Comparison of ENCODE assay signal across 7 mouse cellular contexts in the genomic region with DNA sequence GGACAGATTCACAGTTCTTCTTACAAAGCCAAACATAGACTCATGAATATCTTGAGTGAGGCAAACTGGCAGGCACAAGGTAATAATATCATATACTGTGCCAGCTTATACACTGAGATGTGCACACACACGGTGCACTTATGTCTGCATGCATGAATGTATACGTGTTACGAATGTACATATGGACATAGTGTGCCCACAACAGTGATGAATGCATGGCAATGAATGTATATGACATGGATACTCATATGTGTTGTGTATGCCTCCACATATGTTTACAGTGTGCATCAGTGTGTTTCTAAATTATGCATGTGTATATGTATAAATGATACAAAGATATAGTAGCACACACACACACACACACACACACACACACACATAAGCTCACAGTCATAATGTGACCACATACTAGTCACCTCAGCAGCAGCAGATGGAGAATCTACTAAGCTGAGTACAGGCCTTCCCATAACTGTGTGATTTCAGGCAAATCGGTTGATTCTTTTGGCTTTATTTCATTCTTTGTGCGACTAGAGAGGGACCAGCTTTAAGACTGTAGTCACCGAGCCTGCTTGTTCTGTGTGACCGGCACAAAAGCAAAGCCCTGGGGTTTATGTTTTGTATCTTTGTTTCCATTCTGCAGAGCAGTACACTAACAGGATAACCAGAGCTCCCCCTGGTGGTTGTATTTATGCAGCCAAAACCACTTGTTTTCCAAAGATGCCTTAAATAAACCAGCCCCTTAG.
DNase-seq lines count a peak whose midpoint lies in the region; ATAC-seq and TF ChIP-seq lines count a peak whose summit lies in the region.

No protein-coding gene starts in this region.

- peak; percentile 88 for ATAC-seq in hindbrain, embryonic 15.5 days (ENCODE audit: low FRiP score, low read depth)

- H3K4me3 ChIP-seq in gastrocnemius, adult 2 months = no peak overlapping the region
- no peak overlapping the region for H3K4me3 ChIP-seq in hindbrain, embryonic 15.5 days

- 0 out of 2 replicates have a peak, but pooled peaks cover 5% of the 10 kb centered on the region for H3K27me3 ChIP-seq in hindbrain, embryonic 15.5 days

- intact Hi-C loops in gastrocnemius, adult 2 months (cut with DNase I) = loop anchor here (1.0 to 5.0 kb wide), 3 partner anchors 266 to 474 kb away; no protein-coding TSS in a partner anchor

- H3K9me3 ChIP-seq in hindbrain, embryonic 15.5 days = no peaks in the 10 kb centered on the region

- H3K27ac ChIP-seq in gastrocnemius, adult 2 months = peak overlapping the region; percentile 43; the same call in 1 of the 2 replicates
- peak overlapping the region; percentile 17 for H3K27ac ChIP-seq in hindbrain, embryonic 15.5 days (replicated peaks)

- H3K4me2 ChIP-seq in hindbrain, embryonic 15.5 days = 0 out of 2 replicates have a peak overlapping the region, but pooled peaks have one; percentile 11

- WGBS in hindbrain, embryonic 15.5 days = 42% methylated on average over 7 of the region's 7 CpGs

- no peak overlapping the region for H3K9ac ChIP-seq in hindbrain, embryonic 15.5 days

- H3K36me3 ChIP-seq in hindbrain, embryonic 15.5 days = no peaks in the 10 kb centered on the region

- H3K4me1 ChIP-seq in hindbrain, embryonic 15.5 days (replicated peaks) = 0 out of 2 replicates have a peak, but pooled peaks cover 2% of the 10 kb centered on the region

- peak; percentile 88 for TF ChIP-seq CTCF in gastrocnemius, adult 2 months (IDR thresholded peaks at IDR 0.05)

- peak; percentile 44 to 52 for DNase-seq in adrenal gland, adult 18-20 months (ENCODE audit: low spot score in 2 of 2)
- peak; percentile 88 to 93 for DNase-seq in cerebellum, postnatal 10 days
- DNase-seq in gastrocnemius, adult 2 months = peak; percentile 55
- peak; percentile 65 to 82 for DNase-seq in layer of hippocampus, postnatal 25 days (ENCODE audit: extremely low spot score in 1 of 2, low spot score in 1 of 2)
- peak; percentile 50 for DNase-seq in lung, postnatal 25 days (ENCODE audit: low spot score)
- peak; percentile 32 for DNase-seq in right cerebral cortex, postnatal 25 days

Comparison
In these comparisons a context has a peak if more than half of its experiments do, and no peak if none do; other contexts are left out.
1. DNase-seq: peak in every context shown above with its lines; median percentile 90 in cerebellum, postnatal 10 days; 74 in layer of hippocampus, postnatal 25 days; 55 in gastrocnemius, adult 2 months; 50 in lung, postnatal 25 days; 48 in adrenal gland, adult 18-20 months; 32 in right cerebral cortex, postnatal 25 days.